Mouse (Mus musculus) lung, postnatal 14 days (tissue): Measurements from ENCODE around the gene Atmin.

ENCODE experiments used
- DNase-seq: peaks from one replicate; pipeline ENCODE4 v3.0.0; 2021

The Atmin gene

GRCm38 (mm10) chr8:116943161-116943554, at the start of gene Atmin:
Atmin (plus strand) TSS chr8:116943393.
- peak; percentile 90 for DNase-seq

GRCm38 (mm10) chr8:116893938-116894337, 49.3 kb upstream of the Atmin start:
- no peak for DNase-seq

GRCm38 (mm10) chr8:116895521-116895920, 47.7 kb upstream of the Atmin start:
- DNase-seq = no peak

- no peak for DNase-seq
Observed at GRCm38 (mm10) chr8:116904736-116905135, 38.5 kb upstream of the Atmin start.

DNA sequence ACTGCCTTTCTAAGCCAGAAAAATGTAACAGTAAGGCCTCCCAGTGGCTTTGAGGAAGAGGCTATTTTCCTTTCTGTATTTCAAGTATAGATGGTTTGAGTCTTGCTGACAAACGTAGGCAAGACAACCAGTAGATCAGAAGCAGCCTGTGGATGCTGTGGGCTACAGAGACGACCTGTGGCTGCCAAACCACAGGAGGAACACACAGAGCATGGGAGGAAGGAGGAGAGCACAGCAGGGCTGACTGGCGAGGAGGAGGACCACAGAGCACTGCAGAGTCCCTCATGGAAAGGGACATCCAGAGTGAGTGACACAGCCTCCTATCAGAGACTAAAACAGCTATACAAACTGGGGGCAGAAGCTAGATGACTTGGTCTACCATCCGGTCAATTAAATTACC, 37.9 kb upstream of the Atmin start:
- no peak for DNase-seq

DNA sequence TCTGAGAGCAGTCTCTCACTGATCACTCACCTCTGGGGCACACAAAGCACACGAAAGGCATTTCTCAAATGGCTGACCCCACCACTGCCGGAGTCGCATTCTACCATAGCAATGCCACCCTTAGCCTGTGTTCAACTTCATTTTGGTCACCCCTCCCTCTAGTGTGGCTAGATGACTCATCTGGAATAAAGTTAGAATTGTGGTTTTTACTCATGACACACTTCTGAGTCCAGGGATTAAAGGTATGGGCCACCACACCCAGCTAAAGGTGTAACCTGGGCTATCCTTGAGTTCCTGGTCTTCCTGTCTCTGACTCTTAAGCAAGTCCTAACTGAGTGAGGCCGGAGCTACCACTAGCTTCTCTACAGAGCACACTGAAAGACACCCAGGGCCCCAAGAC, 37.4 kb upstream of the Atmin start:
- DNase-seq = no peak

DNA sequence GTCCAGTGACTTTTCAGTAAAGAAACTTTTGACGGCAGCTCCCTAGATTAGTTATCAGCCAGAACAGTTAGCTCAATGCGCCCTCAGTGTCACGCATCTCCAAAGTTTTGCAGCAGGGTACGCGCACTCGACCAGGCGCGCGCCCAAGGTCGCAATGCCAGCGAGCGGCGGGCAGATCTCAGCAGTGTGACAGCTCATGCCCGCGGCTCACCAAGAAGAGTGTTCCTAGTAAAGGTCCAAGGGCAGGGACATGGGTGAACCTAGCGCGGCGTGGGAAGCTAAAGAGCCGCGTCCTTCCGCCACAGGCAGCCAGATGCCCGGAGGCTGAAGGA, 22.2 kb upstream of the Atmin start:
- no peak for DNase-seq

- peak; percentile 93 for DNase-seq
Observed at GRCm38 (mm10) chr8:116921337-116922059, 21.7 kb upstream of the Atmin start, which contains the start of the genes Cmc2 and Cenpn. Cmc2 (minus strand) TSS chr8:116921455. Cenpn (plus strand) TSS chr8:116921730.

DNA sequence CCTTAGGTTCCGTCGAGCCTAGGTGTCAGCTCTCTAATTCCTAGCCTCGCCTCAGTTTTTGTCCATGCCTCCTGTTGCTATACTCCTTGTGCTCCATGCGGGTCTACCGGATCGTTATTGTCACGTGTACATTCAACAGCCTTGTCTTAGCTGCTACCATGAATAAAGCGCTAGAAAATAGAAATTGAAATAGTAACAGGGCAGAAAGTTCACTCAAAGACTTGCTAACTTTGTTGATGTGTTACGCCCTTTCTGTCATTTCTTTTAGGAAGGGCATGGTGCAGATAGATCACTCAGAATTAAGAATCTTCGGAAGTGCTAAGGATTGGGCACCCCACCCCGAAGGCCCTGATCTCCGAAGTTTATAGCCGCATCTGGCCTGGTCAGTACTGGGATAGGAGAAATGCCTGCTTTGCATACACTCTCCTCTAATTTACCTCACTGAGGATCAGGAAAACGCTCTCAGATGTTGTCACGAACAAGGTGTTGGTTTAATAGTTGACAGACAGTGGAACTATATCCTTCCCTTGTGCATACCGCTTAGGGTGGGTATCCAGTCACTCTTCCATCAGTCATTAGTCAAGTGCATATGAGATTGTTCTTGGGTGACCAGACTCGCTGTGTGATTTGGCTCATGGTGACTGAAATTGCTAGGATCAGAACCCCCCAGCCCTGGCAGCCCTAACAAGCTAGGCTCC, 21.0 kb upstream of the Atmin start:
- DNase-seq = no peak

GRCm38 (mm10) chr8:116923526-116923925, 19.7 kb upstream of the Atmin start:
- no peak for DNase-seq

DNA sequence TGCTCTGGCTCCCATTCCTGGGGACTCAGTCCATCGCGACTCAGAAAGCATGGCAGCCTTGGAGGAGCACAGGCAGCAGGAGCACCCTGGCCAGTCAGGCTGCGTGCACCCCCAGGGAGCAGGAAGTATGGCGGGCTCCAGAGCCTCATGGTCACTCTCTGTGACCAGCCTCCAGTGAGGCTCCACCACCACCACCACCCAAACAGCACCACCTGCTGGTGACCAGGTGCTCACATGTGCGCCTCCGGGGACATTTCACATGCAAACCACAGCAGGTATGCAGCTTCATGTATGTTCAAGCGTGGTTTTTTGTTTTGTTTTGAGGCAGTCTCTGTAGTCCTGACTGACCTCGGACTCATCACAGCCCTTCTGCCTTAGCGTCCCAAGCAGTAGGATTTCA, 15.3 kb upstream of the Atmin start:
- peak; percentile 63 for DNase-seq

- no peak for DNase-seq
Observed at GRCm38 (mm10) chr8:116928588-116928987, 14.6 kb upstream of the Atmin start.

- DNase-seq = no peak
Observed at GRCm38 (mm10) chr8:116934976-116935375, 8.2 kb upstream of the Atmin start.

DNA sequence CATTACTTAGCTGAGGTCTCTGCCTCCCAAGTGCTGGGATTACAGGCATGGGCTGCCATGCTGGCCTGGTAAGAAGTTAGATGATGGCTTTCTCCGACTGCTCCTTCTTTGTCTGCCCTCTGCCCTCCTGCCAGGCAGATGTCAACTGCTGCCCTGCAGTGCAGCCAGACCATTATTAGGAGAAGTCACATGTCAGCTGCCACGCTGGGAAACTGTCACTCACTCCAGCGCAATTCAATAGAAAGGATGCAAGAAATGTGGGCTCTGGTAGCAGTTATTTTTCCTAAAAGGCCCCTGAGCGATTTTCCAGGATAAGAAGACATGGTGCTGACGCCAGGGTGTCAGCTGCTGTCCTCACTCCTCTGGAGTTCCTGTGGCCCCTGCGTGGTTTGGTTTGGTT, 7.7 kb upstream of the Atmin start:
- DNase-seq = no peak

DNA sequence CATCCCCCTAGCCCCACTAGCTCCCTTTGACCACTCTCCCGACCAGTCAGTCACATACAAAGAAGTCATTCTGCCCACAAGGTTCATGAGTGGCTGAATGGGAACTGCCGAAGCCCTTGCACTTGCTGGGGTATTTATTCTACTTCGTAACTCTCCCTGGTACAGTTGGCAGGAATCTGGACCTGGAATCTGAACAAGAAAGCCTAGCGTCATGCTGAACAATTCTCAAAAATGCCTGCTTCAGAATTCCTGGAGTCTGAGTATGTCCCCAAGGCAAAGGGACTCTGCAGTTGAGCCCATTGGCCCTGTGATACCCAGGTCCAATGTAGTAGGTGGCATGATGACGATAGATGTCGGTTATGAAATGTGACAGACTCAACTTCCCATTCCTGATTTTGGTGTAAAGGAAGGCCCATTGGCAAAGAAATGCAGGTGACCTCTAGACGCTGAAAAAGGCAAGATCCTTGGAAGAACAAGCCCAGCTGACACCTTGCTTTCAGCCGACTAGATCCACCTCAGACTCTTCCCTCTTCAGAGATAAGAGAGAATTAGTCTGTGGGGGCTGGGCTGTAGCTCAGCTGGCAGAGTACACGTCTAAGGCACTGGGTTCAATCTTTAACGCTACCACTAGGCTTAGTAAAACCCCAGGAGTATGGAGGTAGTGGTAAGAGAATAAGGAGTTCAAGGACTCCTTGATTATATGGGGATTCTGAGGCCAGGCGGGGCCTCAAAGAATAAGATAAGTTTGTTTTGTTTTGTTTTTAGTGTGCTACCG, 722 bp upstream of the Atmin start:
- no peak for DNase-seq

- peak; percentile 22 for DNase-seq
Observed at GRCm38 (mm10) chr8:116943555-116944384, 577 bp downstream of the Atmin start.

GRCm38 (mm10) chr8:116944385-116944696, 1.1 kb downstream of the Atmin start:
- no peak for DNase-seq

GRCm38 (mm10) chr8:116945169-116945910, 2.1 kb downstream of the Atmin start:
- DNase-seq = no peak

- no peak for DNase-seq
Observed at GRCm38 (mm10) chr8:116946268-116946838, 3.2 kb downstream of the Atmin start.

- no peak for DNase-seq
Observed at GRCm38 (mm10) chr8:116946851-116947250, 3.7 kb downstream of the Atmin start.

DNA sequence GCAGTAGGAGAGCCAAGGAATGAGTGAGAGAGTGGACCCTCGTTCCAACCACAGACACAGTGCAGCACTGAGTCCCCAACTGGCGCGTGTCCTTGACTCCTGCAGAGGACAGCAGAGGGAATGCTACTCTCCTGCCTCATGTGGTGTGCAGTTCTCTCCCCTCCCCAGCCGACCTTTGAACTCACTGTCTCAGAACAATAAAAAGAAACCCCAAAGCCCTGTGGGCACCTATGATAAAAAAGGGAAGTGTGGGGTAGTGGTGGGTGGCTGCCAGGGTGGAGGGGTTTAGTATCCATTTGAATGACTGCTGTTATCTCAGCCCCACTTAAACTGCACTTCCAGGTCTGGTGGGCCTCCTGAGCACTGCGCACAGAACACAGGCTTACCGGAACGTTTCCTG, 4.4 kb downstream of the Atmin start:
- DNase-seq = no peak

- peak; percentile 40 for DNase-seq
Observed at GRCm38 (mm10) chr8:116951369-116951768, 8.2 kb downstream of the Atmin start.
